Mouse (Mus musculus): ENCODE results near the gene Plscr2.

Gene Plscr2

GRCm38 (mm10) chr9:92337661-92338060, 62.3 kb downstream of the Plscr2 start:
- DNase-seq (ENCODE audit: extremely low spot score, low spot score): no peak

- DNase-seq (ENCODE audit: extremely low spot score, low spot score): no peak
These were observed 63.6 kb downstream of the Plscr2 start for GRCm38 (mm10) chr9:92338954-92339353.
